Mouse (Mus musculus): ENCODE data around the gene Cpeb1. TPM values are rescaled to one million over a fixed set of nuclear protein-coding genes. Genes with fewer than 3 reads are reported as not detected.
A peak's percentile ranks its signal among the peaks of the same experiment; 100 is the strongest.

Cpeb1 gene
- polyA plus RNA-seq, 1 experiment from 2014 or later = 1.9 TPM

- no peak for ATAC-seq (ENCODE audit: low FRiP score, low read depth)
- Histone ChIP-seq H3K27me3 (no peaks in the 10 kb centered on the region), H3K36me3 (peaks cover 60% of the 10 kb centered on the region), H3K9me3 (0 out of 2 replicates have a peak, but pooled peaks cover 2% of the 10 kb centered on the region), H3K4me2 (replicated peaks) (no peak overlapping the region), H3K4me1 (peaks cover 22% of the 10 kb centered on the region), H3K27ac (replicated peaks) (no peak overlapping the region), H3K4me3 (no peak overlapping the region), H3K9ac (replicated peaks) (no peak overlapping the region)
- WGBS = 47% methylated on average over 3 of the region's 3 CpGs
Measured at GRCm38 (mm10) chr7:81341563-81341962, 113.7 kb downstream of the Cpeb1 start.

- Histone ChIP-seq H3K27me3 (no peaks in the 10 kb centered on the region), H3K9ac (replicated peaks) (no peak overlapping the region), H3K9me3 (0 out of 2 replicates have a peak, but pooled peaks cover 2% of the 10 kb centered on the region), H3K27ac (replicated peaks) (no peak overlapping the region), H3K4me1 (peaks cover 34% of the 10 kb centered on the region), H3K4me3 (no peak overlapping the region), H3K36me3 (peaks cover 60% of the 10 kb centered on the region), H3K4me2 (replicated peaks) (no peak overlapping the region)
- no peak for ATAC-seq (ENCODE audit: low FRiP score, low read depth)
- 81% methylated on average over 4 of the region's 4 CpGs for WGBS
Measured at GRCm38 (mm10) chr7:81339783-81340182, 115.5 kb downstream of the Cpeb1 start.

GRCm38 (mm10) chr7:81338522-81338873 lies 116.8 kb downstream of the Cpeb1 start:
- Histone ChIP-seq H3K4me2 (replicated peaks) (no peak overlapping the region), H3K4me3 (no peak overlapping the region), H3K4me1 (peaks cover 27% of the 10 kb centered on the region), H3K27ac (replicated peaks) (no peak overlapping the region), H3K9me3 (0 out of 2 replicates have a peak, but pooled peaks cover 2% of the 10 kb centered on the region), H3K36me3 (peaks cover 56% of the 10 kb centered on the region), H3K27me3 (no peaks in the 10 kb centered on the region), H3K9ac (replicated peaks) (no peak overlapping the region)
- WGBS = 85% methylated on average over 3 of the region's 3 CpGs
- no peak for ATAC-seq (ENCODE audit: low FRiP score, low read depth)

DNA sequence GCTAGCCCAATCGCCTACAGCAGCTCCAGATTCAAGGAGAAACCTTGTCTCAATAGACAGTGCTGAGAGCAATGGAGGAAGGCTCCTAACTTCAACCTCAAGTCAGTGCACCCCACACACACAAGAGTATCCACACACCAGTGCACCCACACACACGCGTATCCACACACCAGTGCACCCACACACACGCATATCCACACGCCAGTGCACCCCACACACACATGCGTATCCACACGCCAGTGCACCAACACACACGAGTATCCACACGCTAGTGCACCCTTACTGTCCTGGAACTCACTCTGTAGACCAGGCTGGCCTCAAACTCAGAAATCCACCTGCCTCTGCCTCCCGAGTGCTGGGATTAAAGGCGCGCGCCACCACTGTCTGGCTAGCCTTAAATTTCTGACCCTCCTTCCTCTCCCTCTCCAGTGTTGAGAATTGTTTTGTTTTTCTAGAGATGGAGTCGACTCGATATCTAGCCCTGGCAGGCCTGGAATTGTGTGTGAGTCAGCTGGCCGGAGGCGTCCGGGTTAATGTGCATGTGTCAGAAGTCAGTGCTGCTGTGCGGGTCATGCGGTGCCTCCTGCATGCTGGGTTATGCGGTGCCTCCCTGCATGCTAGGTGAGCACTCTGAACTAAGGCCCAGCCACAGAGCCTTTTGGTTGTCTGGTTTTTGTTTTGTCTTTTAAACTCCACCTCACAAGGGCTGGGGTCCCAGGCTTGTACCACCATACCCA lies 117.3 kb downstream of the Cpeb1 start:
- H3K4me3 ChIP-seq = no peak overlapping the region
- H3K4me1 ChIP-seq = peaks cover 22% of the 10 kb centered on the region
- 0 out of 2 replicates have a peak, but pooled peaks cover 2% of the 10 kb centered on the region for H3K9me3 ChIP-seq
- no peak overlapping the region for H3K27ac ChIP-seq (replicated peaks)
- no peak overlapping the region for H3K9ac ChIP-seq (replicated peaks)
- WGBS = 95% methylated on average over 21 of the region's 21 CpGs
- no peak for ATAC-seq (ENCODE audit: low FRiP score, low read depth)
- H3K27me3 ChIP-seq = no peaks in the 10 kb centered on the region
- H3K4me2 ChIP-seq (replicated peaks) = no peak overlapping the region
- H3K36me3 ChIP-seq = peaks cover 52% of the 10 kb centered on the region

- Histone ChIP-seq H3K36me3 (peaks cover 46% of the 10 kb centered on the region), H3K27me3 (no peaks in the 10 kb centered on the region), H3K9me3 (0 out of 2 replicates have a peak, but pooled peaks cover 2% of the 10 kb centered on the region), H3K4me1 (peaks cover 12% of the 10 kb centered on the region), H3K4me2 (replicated peaks) (peak overlapping the region; percentile 28; the same call in 1 of the 2 replicates), H3K9ac (replicated peaks) (no peak overlapping the region; the same call in 1 of the 2 replicates), H3K27ac (replicated peaks) (peak overlapping the region; percentile 82), H3K4me3 (no peak overlapping the region)
- no peak for ATAC-seq (ENCODE audit: low FRiP score, low read depth)
- WGBS = 34% methylated on average over 8 of the region's 8 CpGs
Measured at GRCm38 (mm10) chr7:81336432-81336786, 118.9 kb downstream of the Cpeb1 start.

- ATAC-seq (ENCODE audit: low FRiP score, low read depth) = no peak
- Histone ChIP-seq H3K36me3 (peaks cover 41% of the 10 kb centered on the region), H3K4me2 (replicated peaks) (peak overlapping the region; percentile 28), H3K4me3 (no peak overlapping the region), H3K27me3 (no peaks in the 10 kb centered on the region), H3K27ac (replicated peaks) (peak overlapping the region; percentile 82), H3K9me3 (0 out of 2 replicates have a peak, but pooled peaks cover 2% of the 10 kb centered on the region), H3K9ac (replicated peaks) (peak overlapping the region; percentile 44), H3K4me1 (peaks cover 13% of the 10 kb centered on the region)
- WGBS = 44% methylated on average over 18 of the region's 18 CpGs
Measured at GRCm38 (mm10) chr7:81335705-81336431, 119.4 kb downstream of the Cpeb1 start.

- H3K27me3 ChIP-seq = no peaks in the 10 kb centered on the region
- H3K4me2 ChIP-seq (replicated peaks) = no peak overlapping the region
- H3K9me3 ChIP-seq = no peaks in the 10 kb centered on the region
- H3K9ac ChIP-seq (replicated peaks) = no peak overlapping the region
- ATAC-seq (ENCODE audit: low FRiP score, low read depth) = no peak
- H3K4me1 ChIP-seq = peaks cover 17% of the 10 kb centered on the region
- WGBS = 73% methylated on average over 7 of the region's 7 CpGs
- no peak overlapping the region for H3K4me3 ChIP-seq
- H3K27ac ChIP-seq (replicated peaks) = no peak overlapping the region
- peaks cover 12% of the 10 kb centered on the region; the same call in 1 of the 2 replicates for H3K36me3 ChIP-seq
Measured at GRCm38 (mm10) chr7:81331851-81332250, 123.4 kb downstream of the Cpeb1 start.

GRCm38 (mm10) chr7:81330767-81331166 lies 124.5 kb downstream of the Cpeb1 start:
- WGBS = 3% methylated on average over 3 of the region's 3 CpGs
- Histone ChIP-seq H3K36me3 (peaks cover 12% of the 10 kb centered on the region; the same call in 1 of the 2 replicates), H3K9ac (replicated peaks) (no peak overlapping the region), H3K27me3 (no peaks in the 10 kb centered on the region), H3K9me3 (no peaks in the 10 kb centered on the region), H3K4me1 (peaks cover 8% of the 10 kb centered on the region; the same call in 1 of the 2 replicates), H3K27ac (replicated peaks) (no peak overlapping the region), H3K4me3 (no peak overlapping the region), H3K4me2 (replicated peaks) (no peak overlapping the region)
- no peak for ATAC-seq (ENCODE audit: low FRiP score, low read depth)

- 81% methylated on average over 10 of the region's 10 CpGs for WGBS
- Histone ChIP-seq H3K4me2 (replicated peaks) (no peak overlapping the region), H3K4me3 (no peak overlapping the region), H3K27ac (replicated peaks) (no peak overlapping the region), H3K4me1 (peaks cover 5% of the 10 kb centered on the region; the same call in 1 of the 2 replicates), H3K27me3 (no peaks in the 10 kb centered on the region), H3K9me3 (no peaks in the 10 kb centered on the region), H3K9ac (replicated peaks) (no peak overlapping the region), H3K36me3 (peaks cover 8% of the 10 kb centered on the region; the same call in 1 of the 2 replicates)
- ATAC-seq (ENCODE audit: low FRiP score, low read depth) = no peak
Measured at GRCm38 (mm10) chr7:81327661-81328060, 127.6 kb downstream of the Cpeb1 start.

DNA sequence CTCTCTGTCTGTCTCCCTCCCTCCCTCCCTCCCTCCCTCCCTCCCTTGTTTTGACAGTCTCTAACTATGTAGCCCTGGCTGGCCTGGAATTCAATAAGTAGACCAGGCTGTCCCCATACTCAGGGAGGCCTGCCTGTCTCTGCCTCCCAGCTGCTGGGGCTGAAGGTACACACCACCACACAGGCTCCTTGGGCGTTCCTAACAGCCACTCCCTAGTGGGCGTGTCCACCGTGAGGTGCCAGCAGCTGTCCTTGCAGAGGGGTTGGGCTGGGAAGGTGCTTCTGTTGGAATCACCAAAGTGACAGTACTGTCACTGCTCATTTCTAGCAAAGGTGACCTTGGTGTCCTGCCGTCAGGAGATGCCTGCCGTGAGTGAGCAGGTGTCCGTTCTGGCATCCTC lies 128.4 kb downstream of the Cpeb1 start:
- 83% methylated on average over 6 of the region's 6 CpGs for WGBS
- Histone ChIP-seq H3K27me3 (no peaks in the 10 kb centered on the region), H3K36me3 (0 out of 2 replicates have a peak, but pooled peaks cover 4% of the 10 kb centered on the region), H3K4me1 (peaks cover 5% of the 10 kb centered on the region; the same call in 1 of the 2 replicates), H3K9ac (replicated peaks) (no peak overlapping the region), H3K27ac (replicated peaks) (no peak overlapping the region), H3K9me3 (no peaks in the 10 kb centered on the region), H3K4me3 (no peak overlapping the region), H3K4me2 (replicated peaks) (no peak overlapping the region)
- ATAC-seq (ENCODE audit: low FRiP score, low read depth) = no peak

GRCm38 (mm10) chr7:81326043-81326442 lies 129.2 kb downstream of the Cpeb1 start:
- Histone ChIP-seq H3K27me3 (no peaks in the 10 kb centered on the region), H3K9me3 (no peaks in the 10 kb centered on the region), H3K4me3 (no peak overlapping the region), H3K4me1 (peaks cover 5% of the 10 kb centered on the region; the same call in 1 of the 2 replicates), H3K9ac (replicated peaks) (no peak overlapping the region), H3K36me3 (0 out of 2 replicates have a peak, but pooled peaks cover 4% of the 10 kb centered on the region), H3K4me2 (replicated peaks) (no peak overlapping the region), H3K27ac (replicated peaks) (no peak overlapping the region)
- no peak for ATAC-seq (ENCODE audit: low FRiP score, low read depth)
- 91% methylated on average over 12 of the region's 12 CpGs for WGBS

DNA sequence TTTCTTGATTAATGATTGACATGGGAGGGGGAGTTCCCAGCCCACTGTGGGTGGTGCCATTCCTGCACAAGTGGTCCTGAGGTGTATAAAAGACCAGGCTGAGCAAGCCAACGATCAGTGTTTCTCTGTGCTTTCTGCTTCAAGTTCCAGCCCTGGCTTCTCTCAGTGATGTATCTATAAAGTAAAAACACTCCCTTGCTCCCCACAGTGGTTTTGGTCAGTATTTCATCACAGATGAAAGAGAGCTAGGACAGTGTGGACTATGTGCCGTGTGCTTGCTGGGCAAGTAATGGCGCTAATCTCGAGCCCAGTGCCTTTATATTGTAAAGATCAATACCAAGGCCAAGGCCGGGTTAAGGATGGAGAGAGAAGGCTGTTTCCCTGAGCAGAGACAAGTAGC lies 133.5 kb downstream of the Cpeb1 start:
- WGBS = 80% methylated on average over 5 of the region's 5 CpGs
- Histone ChIP-seq H3K36me3 (no peaks in the 10 kb centered on the region), H3K9me3 (no peaks in the 10 kb centered on the region), H3K4me2 (replicated peaks) (no peak overlapping the region), H3K4me3 (no peak overlapping the region), H3K27ac (replicated peaks) (no peak overlapping the region), H3K27me3 (no peaks in the 10 kb centered on the region), H3K9ac (replicated peaks) (no peak overlapping the region), H3K4me1 (no peaks in the 10 kb centered on the region)
- no peak for ATAC-seq (ENCODE audit: low FRiP score, low read depth)
